Mouse (Mus musculus) mouse trophoblast stem cell (cell line): ENCODE measurements at regions not wholly inside any gene's neighbourhood (a gene's known extent, or its start where the extent isn't known, plus 50 kb on each side); places are given as distances from the start of the nearest gene placed in this dataset.

Source experiments
- in situ Hi-C, 2 experiments: fragments of 300-500 bp; cut with MseI, MboI; formaldehyde crosslinking; loops; 2 replicates in 1 of 2; 3 replicates in 1 of 2; pipeline ENCODE4 v1.15.1; 2025

- in situ Hi-C loops = no loop called here
Measured at GRCm38 (mm10) chr9:33187187-33187586, 551.2 kb downstream of the Ets1 start.

- in situ Hi-C loops = no loop called here
Measured at GRCm38 (mm10) chr9:33209083-33209482, 573.1 kb downstream of the Ets1 start.

- in situ Hi-C loops = no loop called here
Measured at GRCm38 (mm10) chr9:33214523-33214922, 578.5 kb downstream of the Ets1 start.

GRCm38 (mm10) chr9:33220981-33221380, 585.0 kb downstream of the Ets1 start:
- in situ Hi-C loops = no loop called here

- in situ Hi-C loops = no loop called here
Measured at GRCm38 (mm10) chr9:33222066-33222805, 586.2 kb downstream of the Ets1 start.

GRCm38 (mm10) chr9:33233699-33234131, 597.7 kb downstream of the Ets1 start:
- in situ Hi-C loops = loop anchor here in 1 of 2 experiments (25.0 kb wide), 1 partner anchor 296 kb away; no protein-coding TSS in a partner anchor

GRCm38 (mm10) chr9:33238190-33238589, 602.2 kb downstream of the Ets1 start:
- in situ Hi-C loops = loop anchor here in 1 of 2 experiments (25.0 kb wide), 1 partner anchor 301 kb away; no protein-coding TSS in a partner anchor

- in situ Hi-C loops = loop anchor here in 1 of 2 experiments (25.0 kb wide), 1 partner anchor 302 kb away; no protein-coding TSS in a partner anchor
Measured at GRCm38 (mm10) chr9:33238846-33239245, 602.8 kb downstream of the Ets1 start.

GRCm38 (mm10) chr9:33240506-33240905, 604.5 kb downstream of the Ets1 start:
- in situ Hi-C loops = loop anchor here (10.0 to 25.0 kb wide), 2 partner anchors 303 to 646 kb away; no protein-coding TSS in a partner anchor

- in situ Hi-C loops = loop anchor here (10.0 to 25.0 kb wide), 2 partner anchors 304 to 646 kb away; no protein-coding TSS in a partner anchor
Measured at GRCm38 (mm10) chr9:33240914-33241635, 605.1 kb downstream of the Ets1 start.

- in situ Hi-C loops = loop anchor here (10.0 to 25.0 kb wide), 2 partner anchors 310 to 652 kb away; no protein-coding TSS in a partner anchor
Measured at GRCm38 (mm10) chr9:33246932-33247331, 610.9 kb downstream of the Ets1 start.

GRCm38 (mm10) chr9:33258241-33258640, 622.2 kb downstream of the Ets1 start:
- in situ Hi-C loops = loop anchor here in 1 of 2 experiments (25.0 kb wide), 1 partner anchor 504 kb away; no protein-coding TSS in a partner anchor

GRCm38 (mm10) chr9:33260171-33260570, 624.1 kb downstream of the Ets1 start:
- in situ Hi-C loops = loop anchor here (10.0 to 25.0 kb wide), 2 partner anchors 502 to 515 kb away; no protein-coding TSS in a partner anchor

- in situ Hi-C loops = no loop called here
Measured at GRCm38 (mm10) chr9:33289381-33289780, 653.4 kb downstream of the Ets1 start.

- in situ Hi-C loops = no loop called here
Measured at GRCm38 (mm10) chr9:33292116-33292515, 656.1 kb downstream of the Ets1 start.

GRCm38 (mm10) chr9:33295925-33296324, 659.9 kb downstream of the Ets1 start:
- in situ Hi-C loops = no loop called here

GRCm38 (mm10) chr9:33319525-33320025, 683.6 kb downstream of the Ets1 start:
- in situ Hi-C loops = no loop called here

- in situ Hi-C loops = no loop called here
Measured at GRCm38 (mm10) chr9:33327722-33328121, 691.7 kb downstream of the Ets1 start.

GRCm38 (mm10) chr9:33350258-33350657, 714.2 kb downstream of the Ets1 start:
- in situ Hi-C loops = no loop called here

- in situ Hi-C loops = no loop called here
Measured at GRCm38 (mm10) chr9:33356621-33357020, 720.6 kb downstream of the Ets1 start.

GRCm38 (mm10) chr9:33360966-33361365, 724.9 kb downstream of the Ets1 start:
- in situ Hi-C loops = no loop called here

GRCm38 (mm10) chr9:33389170-33389569, 753.1 kb downstream of the Ets1 start:
- in situ Hi-C loops = no loop called here
